31 mouse cellular contexts compared by ENCODE assay signal in genomic region chr15:78467570-78467969, GRCm38 (mm10). TPM values are rescaled to one million over a fixed set of nuclear protein-coding genes. Genes with fewer than 3 reads are reported as not detected.
DNase-seq lines count a peak whose midpoint lies in the region; ATAC-seq lines count a peak whose summit lies in the region.
"Had no signal": no experiment of that assay in that cellular context is flagged by ENCODE, and none has a peak within 500 bp of the region (broad histone marks: within the 10 kb centered on the region; RNA-seq: fewer than 3 reads in every experiment).

No protein-coding gene starts in this region.

- H3K4me2 ChIP-seq in liver, embryonic 13.5 days, result peak overlapping the region; percentile 46
- H3K4me2 ChIP-seq: embryonic facial prominence, embryonic 12.5 days; heart, embryonic 12.5 days; hindbrain, embryonic 13.5 days; midbrain, embryonic 11.5 days had no signal

- no peaks in the 10 kb centered on the region for H3K36me3 ChIP-seq in liver, embryonic 13.5 days
- H3K36me3 ChIP-seq: embryonic facial prominence, embryonic 12.5 days; heart, embryonic 12.5 days; hindbrain, embryonic 13.5 days had no signal

- 78% methylated on average over 7 of the region's 7 CpGs for WGBS in liver, embryonic 13.5 days (ENCODE audit: insufficient replicate concordance)

- peaks cover 15% of the 10 kb centered on the region for H3K4me1 ChIP-seq in liver, embryonic 13.5 days (replicated peaks)
- H3K4me1 ChIP-seq: hindbrain, embryonic 13.5 days had no signal

- ATAC-seq in liver, embryonic 13.5 days (ENCODE audit: low read depth), result no peak
- ATAC-seq: CD4-positive, CD25-positive, alpha-beta regulatory T cell, adult 4 months; forebrain, embryonic 16.5 days; intestine, embryonic 16.5 days; midbrain, embryonic 16.5 days had no signal

- peak; percentile 30 to 51 for DNase-seq in cerebellum, postnatal 14 days
- DNase-seq in cerebellum, adult 8-10 months, result no peak
- DNase-seq in adrenal gland, postnatal 25 days, result peak; percentile 28
- DNase-seq in liver, embryonic 13.5 days, result no peak
- DNase-seq in embryo, embryonic 11 days, result no peak
- DNase-seq in ovary, postnatal 14 days (ENCODE audit: low spot score), result no peak
- no peak for DNase-seq in embryo, embryonic 10.5 days (ENCODE audit: low spot score)
- DNase-seq: cerebellum, adult 11-12 months; gastrocnemius, adult 2 months; heart, adult 2 months; heart, postnatal 4 days; kidney, adult 8-10 months; kidney, postnatal 4 days; layer of hippocampus, postnatal 36 days; left cerebral cortex, postnatal 4 days; lung, postnatal 36 days; thymus, adult 2 months; thymus, postnatal 36 days had no signal

- H3K4me3 ChIP-seq in liver, embryonic 13.5 days (replicated peaks), result peak overlapping the region; percentile 27; the same call in 1 of the 2 replicates
- H3K4me3 ChIP-seq: embryonic facial prominence, embryonic 12.5 days; gastrocnemius, adult 2 months; heart, adult 2 months; heart, embryonic 12.5 days; hindbrain, embryonic 13.5 days had no signal

- no peak overlapping the region for H3K27ac ChIP-seq in liver, embryonic 13.5 days
- H3K27ac ChIP-seq: embryonic facial prominence, embryonic 12.5 days; gastrocnemius, adult 2 months; heart, adult 2 months; hindbrain, embryonic 13.5 days; kidney, postnatal 0 days had no signal

- H3K9me3 ChIP-seq in liver, embryonic 13.5 days (replicated peaks), result no peaks in the 10 kb centered on the region
- H3K9me3 ChIP-seq: embryonic facial prominence, embryonic 12.5 days; heart, embryonic 12.5 days; hindbrain, embryonic 13.5 days had no signal

- H3K27me3 ChIP-seq in liver, embryonic 13.5 days, result no peaks in the 10 kb centered on the region
- H3K27me3 ChIP-seq: embryonic facial prominence, embryonic 12.5 days; heart, embryonic 12.5 days; hindbrain, embryonic 13.5 days had no signal

- no peak overlapping the region for H3K9ac ChIP-seq in liver, embryonic 13.5 days
- H3K9ac ChIP-seq: embryonic facial prominence, embryonic 12.5 days; heart, embryonic 12.5 days; hindbrain, embryonic 13.5 days had no signal

RNA-seq across cellular contexts. Expression of gene Tmprss6, which starts 0.9 kb away (rescaled TPM):
- total RNA-seq in adrenal gland, postnatal 25 days (2021), result 1.9 and 4.9 TPM in 2 replicates
- polyA plus RNA-seq in liver, embryonic 13.5 days (2015; fragmentation: Nextera tagmentation; extraction: Ambion mirVana), result 7.8 and 9.5 TPM in 2 replicates
- total RNA-seq: gastrocnemius, adult 2 months; heart, adult 2 months; heart, postnatal 4 days; left cerebral cortex, postnatal 4 days; megakaryocyte, adult 5-6 weeks; neutrophil, adult 5-6 weeks had no signal
- polyA plus RNA-seq: CD4-positive, CD25-positive, alpha-beta regulatory T cell, adult 4 months; heart, adult 2 months; neural tube, embryonic 11.5 days had no signal

RNA-seq across cellular contexts. Expression of gene Il2rb, which starts 27.5 kb away (rescaled TPM):
- total RNA-seq in adrenal gland, postnatal 25 days (2021), result 0.48 and 0.58 TPM in 2 replicates
- polyA plus RNA-seq in liver, embryonic 13.5 days (2015; fragmentation: Nextera tagmentation; extraction: Ambion mirVana), result 0.23 and 0.35 TPM in 2 replicates
- total RNA-seq: gastrocnemius, adult 2 months had no signal
- polyA plus RNA-seq: forebrain, embryonic 11.5 days; forebrain, embryonic 16.5 days; heart, embryonic 12.5 days; midbrain, embryonic 11.5 days; neural tube, embryonic 11.5 days had no signal

RNA-seq across cellular contexts. Expression of gene Kctd17, which starts 39.2 kb away (rescaled TPM):
- 73.5 and 84.3 TPM in 2 replicates for total RNA-seq in adrenal gland, postnatal 25 days (2021)
- polyA plus RNA-seq in liver, embryonic 13.5 days (2015; fragmentation: Nextera tagmentation; extraction: Ambion mirVana), result 4.7 and 5.1 TPM in 2 replicates
- total RNA-seq: neutrophil, adult 5-6 weeks had no signal

Comparison
In these comparisons a context has a peak if more than half of its experiments do, and no peak if none do; other contexts are left out.
1. DNase-seq: peak in cerebellum, postnatal 14 days (2 of 2) and adrenal gland, postnatal 25 days (single experiment); none in cerebellum, adult 8-10 months (single experiment), liver, embryonic 13.5 days (single experiment), embryo, embryonic 11 days (single experiment), ovary, postnatal 14 days (single experiment) and embryo, embryonic 10.5 days (single experiment).